Mouse (Mus musculus) retina, postnatal 1 day (tissue): ENCODE results near the gene Fiz1.

Experiments used
- DNase-seq: peaks from one replicate; pipeline ENCODE4 v3.0.0-alpha.2; 2012

Fiz1 gene

GRCm38 (mm10) chr7:5014251-5015117 is at the start of gene Fiz1, which contains the start of gene Zfp524:
Gene Fiz1, minus strand, starts transcription at chr7:5014697.
Gene Zfp524, plus strand, starts transcription at chr7:5014415.
- DNase-seq: peak; percentile 99

GRCm38 (mm10) chr7:5062360-5063001 is 48.0 kb upstream of the Fiz1 start:
- DNase-seq: peak; percentile 93

DNA sequence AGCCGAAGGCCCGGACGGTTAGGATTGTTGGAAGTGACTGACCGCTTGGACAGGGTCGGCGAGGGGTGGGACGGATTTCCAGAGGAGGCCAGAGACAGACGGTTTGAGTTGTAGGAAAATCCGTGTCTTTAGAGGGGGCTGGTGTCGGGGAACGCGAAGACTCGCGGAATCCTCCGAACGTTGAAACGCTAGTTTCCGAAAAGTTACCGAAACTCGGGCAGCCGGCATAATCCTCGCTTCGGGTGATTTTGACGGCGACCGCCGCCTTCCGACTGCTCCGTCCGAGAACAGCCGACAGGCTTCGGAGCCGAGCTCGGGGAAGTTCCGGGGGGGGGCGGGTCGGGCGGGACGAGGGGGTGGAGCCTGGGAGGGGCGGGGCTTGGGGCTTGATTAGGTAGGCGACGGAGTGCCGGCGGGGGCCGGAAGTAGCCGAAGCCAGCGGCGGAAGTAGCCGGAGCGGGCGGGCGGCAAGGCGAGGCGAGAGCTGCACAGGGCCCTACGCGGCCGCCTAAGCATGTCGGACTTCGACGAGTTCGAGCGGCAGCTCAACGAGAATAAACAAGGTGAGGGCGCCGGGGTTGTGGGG is 47.4 kb upstream of the Fiz1 start, which contains the start of gene U2af2:
Gene U2af2 (plus strand): TSS at position 370 of the 586 bp plus-strand sequence.
- DNase-seq: peak; percentile 95

- peak; percentile 99 for DNase-seq
Measured at GRCm38 (mm10) chr7:5060944-5061773, 46.7 kb upstream of the Fiz1 start.

GRCm38 (mm10) chr7:5060239-5060731 is 45.8 kb upstream of the Fiz1 start:
- peak; percentile 87 for DNase-seq

GRCm38 (mm10) chr7:5059421-5059820 is 44.9 kb upstream of the Fiz1 start:
- DNase-seq: no peak

GRCm38 (mm10) chr7:5058631-5059030 is 44.1 kb upstream of the Fiz1 start:
- no peak for DNase-seq

- DNase-seq: peak; percentile 34
Measured at GRCm38 (mm10) chr7:5057804-5058203, 43.3 kb upstream of the Fiz1 start.

- no peak for DNase-seq
Measured at GRCm38 (mm10) chr7:5057381-5057780, 42.9 kb upstream of the Fiz1 start.

DNA sequence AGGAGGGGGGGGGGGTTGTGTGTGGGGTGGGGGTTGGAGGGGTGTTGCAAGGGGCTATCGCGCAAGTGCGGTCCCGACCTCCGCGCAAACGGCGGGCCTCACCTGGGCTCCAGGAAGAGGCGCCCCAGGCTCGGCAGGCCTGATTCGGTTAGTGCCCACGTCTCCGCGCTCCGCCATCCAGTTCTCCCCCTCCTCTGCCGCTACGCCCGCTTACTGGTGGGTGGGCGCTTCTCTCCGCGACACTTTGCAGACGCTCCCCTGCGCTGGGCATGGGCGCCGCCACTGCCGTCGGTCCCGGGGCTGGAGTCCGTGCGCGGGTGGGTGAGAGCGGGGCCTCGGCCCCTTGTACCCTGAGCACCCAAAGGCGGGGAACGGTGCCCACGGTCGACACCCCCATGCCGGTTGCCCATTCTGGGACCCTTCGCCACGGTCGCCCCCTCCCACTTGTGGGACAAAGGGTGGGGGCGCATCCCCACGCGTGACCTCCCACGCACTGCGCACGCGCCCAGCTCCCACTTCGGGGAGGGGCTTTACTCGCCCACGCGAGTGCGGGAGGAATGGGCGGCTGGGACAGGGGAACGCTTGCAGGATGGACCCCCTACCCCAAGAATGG is 42.3 kb upstream of the Fiz1 start:
- peak; percentile 55 for DNase-seq

DNA sequence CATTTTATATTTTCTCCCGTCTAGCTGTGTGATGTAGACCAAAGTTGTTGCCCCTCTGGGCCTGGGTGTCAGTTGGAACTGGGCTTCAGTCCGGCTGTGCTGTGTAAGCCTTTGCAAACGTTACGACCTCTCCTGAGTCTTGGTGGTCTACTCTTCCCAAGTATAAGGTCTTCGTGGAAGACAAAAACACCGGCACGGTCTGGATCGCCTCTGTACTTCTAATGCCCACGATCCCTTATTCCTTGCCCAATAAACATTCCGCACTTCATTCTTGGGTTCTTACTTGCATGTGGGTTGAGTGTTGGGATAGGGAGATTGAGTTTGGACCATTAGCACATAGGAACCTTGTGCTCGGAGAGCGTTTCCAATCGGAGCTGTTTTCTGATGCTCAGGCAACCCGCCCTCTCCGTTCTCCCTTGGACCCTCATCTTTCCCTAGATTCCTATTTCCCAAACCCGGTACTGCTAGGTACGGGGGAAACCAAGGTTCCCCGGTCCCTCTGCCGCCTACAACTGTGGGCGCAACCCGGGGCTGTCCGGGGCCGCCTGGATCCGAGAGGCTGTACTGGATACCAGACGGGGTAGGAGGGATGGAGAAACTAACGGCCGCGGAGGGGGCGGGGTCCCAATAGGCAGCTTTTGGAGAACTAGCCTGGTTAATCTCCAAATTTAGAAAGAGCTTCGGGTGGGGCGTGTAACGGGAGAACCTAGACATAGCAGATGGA is 39.1 kb upstream of the Fiz1 start:
- DNase-seq: peak; percentile 37

- no peak for DNase-seq
Measured at GRCm38 (mm10) chr7:5052931-5053343, 38.4 kb upstream of the Fiz1 start.

GRCm38 (mm10) chr7:5052438-5052837 is 37.9 kb upstream of the Fiz1 start:
- no peak for DNase-seq

- DNase-seq: peak; percentile 91
Measured at GRCm38 (mm10) chr7:5051193-5052192, 37.0 kb upstream of the Fiz1 start, which contains the start of gene Zfp580. Gene Zfp580, plus strand, starts transcription at chr7:5051538.

DNA sequence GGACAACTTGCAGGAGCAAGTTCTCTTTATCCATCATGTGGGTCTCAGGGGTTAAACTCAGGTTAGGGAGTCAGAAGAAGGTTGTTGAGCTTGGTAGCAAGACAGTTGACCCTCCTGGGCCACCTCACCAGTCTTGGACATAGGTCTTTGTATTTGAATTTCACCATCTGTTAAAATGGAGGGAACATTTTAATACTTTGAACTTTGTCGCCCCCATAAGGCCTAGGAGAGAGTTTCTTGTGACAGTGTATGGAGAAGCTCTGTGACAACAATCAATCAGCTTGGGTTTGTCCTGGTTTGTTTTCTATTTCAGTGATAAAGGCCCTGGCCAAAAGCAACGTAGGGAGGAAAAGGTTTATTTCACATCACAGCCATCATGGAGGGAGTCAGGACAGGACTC is 32.8 kb upstream of the Fiz1 start:
- peak; percentile 73 for DNase-seq

DNA sequence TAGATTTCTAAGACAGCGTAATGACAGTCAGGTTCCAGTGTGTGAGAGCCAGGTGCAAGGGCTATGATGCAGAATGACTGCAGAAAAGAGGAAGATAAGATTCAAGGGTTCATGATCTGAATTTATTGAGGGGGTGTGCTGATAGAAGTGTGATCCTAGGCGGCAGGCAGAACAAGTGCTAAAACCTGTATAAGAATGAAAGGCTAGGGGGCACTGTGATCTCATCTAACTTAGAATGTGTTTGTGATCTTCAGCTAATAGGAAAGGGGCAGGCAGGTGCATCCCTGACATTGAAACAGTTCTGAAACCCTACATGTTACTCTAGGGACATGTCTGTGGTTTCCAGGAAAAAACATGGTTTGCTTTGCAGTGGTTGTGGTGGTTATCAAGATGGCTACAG is 31.6 kb upstream of the Fiz1 start:
- DNase-seq: no peak

DNA sequence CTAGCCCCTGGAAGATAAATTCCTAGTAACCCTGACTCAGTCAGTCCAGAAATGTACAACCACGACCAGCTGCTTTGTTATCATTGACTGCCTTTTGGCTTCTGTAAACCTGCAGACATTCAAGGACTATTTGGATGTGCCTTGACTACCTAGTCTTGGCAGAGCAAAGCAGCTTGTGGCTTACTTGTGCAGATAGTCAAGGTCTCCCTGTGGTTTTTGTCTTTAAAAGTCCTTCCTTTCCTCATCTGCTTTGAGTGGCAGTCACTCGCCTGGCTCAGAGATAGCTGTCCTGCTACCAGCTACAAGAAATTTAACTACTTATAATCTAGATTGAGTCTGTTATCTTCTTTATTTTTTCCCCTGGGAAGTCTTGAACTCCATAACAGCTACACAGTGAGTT is 30.5 kb upstream of the Fiz1 start:
- no peak for DNase-seq

GRCm38 (mm10) chr7:5038940-5039339 is 24.4 kb upstream of the Fiz1 start:
- DNase-seq: no peak

GRCm38 (mm10) chr7:5038109-5038732 is 23.7 kb upstream of the Fiz1 start, which contains the start of gene Zfp784:
Gene Zfp784, minus strand, starts transcription at chr7:5038446.
- peak; percentile 95 for DNase-seq
